Mouse (Mus musculus) activated CD4-positive, CD25-positive, alpha-beta regulatory T cell, adult 4 months (primary cell): ENCODE data around the gene Gm17018. TPM values are rescaled to one million over a fixed set of nuclear protein-coding genes. Genes with fewer than 3 reads are reported as not detected.

Experiments used
- ATAC-seq: one replicate; pipeline ENCODE4 v1.8.0; 2017
- polyA plus RNA-seq, 2 experiments: library from polyadenylated mRNA; unstranded; fragments of 100-300 nt; shearing (Covaris generic); gene quantifications; one replicate each; pipeline ENCODE4 v1.2.1; 2017

Gene Gm17018
- polyA plus RNA-seq, 2 experiments from 2014 or later: 65.5 to 69.1 TPM

DNA sequence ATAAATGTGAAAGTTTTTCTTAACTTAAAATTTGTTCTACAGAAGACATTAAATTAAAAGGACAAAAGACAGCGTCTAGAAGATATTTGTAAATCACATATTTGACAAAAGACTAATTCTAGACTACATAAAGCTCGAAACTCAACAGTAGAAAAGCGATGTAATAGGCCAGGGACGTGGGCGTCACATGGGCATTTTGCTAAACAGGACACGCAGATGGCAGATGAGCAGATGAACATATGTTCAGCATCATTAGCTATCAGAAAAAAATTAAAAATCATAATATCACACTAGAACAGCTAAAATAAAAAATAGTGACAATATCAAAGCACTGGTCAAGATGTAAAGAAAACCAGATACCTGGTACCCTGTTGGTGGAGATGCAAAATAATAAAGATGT, 29.3 kb downstream of the Gm17018 start:
- no peak for ATAC-seq

DNA sequence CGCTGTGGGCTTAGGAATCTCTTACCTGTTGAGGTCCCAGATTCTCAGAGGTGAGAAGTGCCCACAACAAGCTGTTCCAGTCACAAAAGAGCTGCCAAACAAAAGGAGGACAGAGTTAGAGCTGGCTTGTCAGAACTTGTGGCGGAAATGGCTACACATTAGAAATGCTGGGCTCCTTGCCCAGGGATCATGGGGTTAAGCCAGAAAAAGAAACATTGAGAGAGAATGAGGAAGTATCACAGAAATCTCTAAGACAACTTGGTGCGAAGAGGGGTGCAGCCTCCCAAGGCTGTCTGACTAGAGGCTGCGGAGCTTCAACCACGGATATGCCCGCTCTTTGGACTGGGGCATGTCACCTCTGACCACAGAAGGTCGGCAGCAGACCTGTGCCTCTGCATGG, 31.3 kb downstream of the Gm17018 start:
- ATAC-seq: no peak

DNA sequence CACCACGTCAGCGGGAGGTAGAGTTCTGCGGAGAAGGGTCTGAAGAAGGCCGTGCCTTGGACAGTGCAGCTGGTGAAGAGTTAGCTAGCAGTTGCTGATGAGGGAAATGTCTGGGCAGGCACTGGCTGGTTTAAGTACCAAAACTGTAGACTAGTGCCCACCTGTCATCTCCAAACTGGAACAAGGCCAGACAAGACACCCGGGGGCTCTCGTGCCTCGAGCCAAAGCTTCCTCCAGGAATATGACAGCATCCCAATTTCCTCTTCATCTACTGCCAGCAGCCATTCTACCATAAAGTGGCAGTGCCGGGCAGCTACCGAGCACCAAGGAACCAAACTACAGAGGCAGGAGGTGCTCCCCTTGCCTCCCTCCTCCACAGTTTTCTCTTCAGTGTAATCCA, 32.5 kb downstream of the Gm17018 start:
- ATAC-seq: no peak

DNA sequence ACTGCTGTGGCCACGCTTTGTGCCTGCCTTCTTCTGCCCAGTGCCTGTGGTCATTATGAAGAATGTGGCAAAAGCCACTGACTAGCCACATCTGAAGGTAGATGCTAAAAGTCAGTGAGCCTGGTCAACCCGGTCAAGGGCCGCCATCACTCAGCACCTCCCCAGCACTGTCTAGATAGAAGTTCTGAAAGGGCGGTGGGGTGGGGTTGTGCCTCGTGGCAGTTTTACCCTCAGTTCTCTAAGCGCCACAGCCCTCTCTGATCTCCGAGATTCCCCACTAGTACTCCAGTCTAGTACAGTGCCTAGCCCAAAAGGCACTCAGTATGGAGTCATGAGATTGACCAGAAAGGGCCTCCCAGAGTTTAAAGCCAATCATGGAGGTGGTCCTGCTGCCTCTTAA, 33.7 kb downstream of the Gm17018 start:
- no peak for ATAC-seq

DNA sequence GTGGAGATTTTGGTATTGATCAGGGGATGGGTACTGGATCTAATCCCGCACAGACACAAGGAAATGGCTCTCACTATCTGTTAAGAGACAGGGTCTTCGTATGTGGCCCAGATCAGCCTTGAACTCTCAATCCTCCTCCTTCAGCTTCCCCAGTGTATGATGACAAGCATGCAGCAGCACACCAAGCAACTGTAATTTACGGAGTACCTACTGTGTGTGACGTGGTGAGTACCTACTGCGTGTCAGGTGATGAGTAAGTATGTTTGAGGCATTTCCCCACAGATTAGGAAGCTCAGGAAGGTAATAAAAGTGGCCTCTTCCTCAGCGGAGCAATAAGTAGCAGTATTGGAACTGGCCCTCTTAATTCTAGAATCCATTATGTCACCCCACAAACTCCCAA, 35.1 kb downstream of the Gm17018 start:
- no peak for ATAC-seq

DNA sequence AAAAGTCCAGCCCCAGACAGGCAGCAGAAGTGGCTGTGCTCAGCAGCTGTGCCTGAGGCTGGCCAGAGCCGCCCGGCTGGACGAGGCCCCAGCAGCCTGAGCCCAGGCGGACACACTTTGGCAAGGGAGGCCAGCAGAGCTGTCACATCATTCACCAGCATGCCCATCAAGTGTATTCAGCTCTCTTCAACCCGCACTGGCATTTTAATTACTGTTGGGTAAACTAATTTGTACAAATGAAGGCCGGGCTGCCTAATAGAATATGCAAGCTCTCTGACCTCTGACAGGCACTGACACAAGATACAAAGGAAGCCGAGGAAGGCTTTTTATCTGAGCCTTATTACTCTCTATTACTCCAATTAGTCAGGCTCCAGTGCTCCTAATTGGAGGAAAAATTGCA, 35.6 kb downstream of the Gm17018 start:
- no peak for ATAC-seq

DNA sequence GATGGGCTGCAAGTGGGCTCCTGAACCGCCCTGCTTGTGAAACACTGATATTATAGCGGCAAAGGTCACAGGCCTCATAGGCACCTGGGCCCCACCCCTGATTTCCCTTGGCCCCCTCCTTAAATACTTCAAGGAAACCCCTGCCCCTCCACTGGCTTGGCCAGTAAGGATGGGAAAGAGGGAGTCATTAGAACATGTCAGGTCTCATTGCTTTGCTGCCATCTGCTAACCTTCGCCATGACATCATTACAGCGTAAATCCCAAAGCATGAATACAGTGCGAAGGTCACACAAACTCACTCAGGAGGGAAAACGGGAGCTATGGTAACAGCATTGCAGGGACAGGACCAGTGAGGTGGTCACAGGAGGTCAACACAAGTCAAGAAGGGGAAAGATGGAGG, 36.0 kb downstream of the Gm17018 start:
- no peak for ATAC-seq

DNA sequence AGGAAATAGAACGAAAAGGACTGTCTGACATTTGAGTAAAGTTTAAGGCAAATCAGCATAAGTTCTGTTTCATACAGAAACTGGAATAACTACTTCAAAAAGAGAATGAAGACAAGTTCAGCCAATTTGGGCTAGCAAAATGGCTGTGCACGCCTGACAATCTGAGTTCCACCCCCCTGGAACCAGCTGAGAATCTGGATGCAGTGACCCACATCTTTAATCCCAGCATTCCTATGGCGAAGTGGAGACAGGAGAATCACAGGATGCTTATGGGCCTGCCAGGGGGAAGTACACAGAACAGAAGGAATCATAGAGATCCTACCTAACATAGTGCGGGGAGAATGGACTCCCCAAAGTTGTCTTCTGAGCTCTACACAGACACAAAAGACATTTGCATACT, 36.7 kb downstream of the Gm17018 start:
- no peak for ATAC-seq

DNA sequence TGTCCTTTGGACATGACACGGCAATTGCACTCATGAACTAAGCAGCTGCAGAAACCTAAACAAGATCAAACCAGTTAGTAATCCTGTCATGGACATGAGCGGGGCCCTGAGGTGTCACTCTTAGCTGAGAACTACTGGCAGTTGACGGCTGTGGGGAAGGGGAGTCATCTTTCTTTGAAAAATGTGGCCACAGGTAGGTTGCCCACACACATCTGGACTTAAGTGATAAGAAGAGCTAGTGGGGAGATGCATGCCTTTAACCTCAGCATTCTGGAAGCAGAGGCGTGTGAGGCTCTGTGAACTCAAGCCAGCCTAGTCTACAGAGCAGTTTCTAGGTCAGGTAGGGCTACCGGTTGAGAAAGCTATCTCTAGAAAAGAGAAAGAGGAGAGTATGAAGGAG, 42.2 kb downstream of the Gm17018 start:
- ATAC-seq: no peak

DNA sequence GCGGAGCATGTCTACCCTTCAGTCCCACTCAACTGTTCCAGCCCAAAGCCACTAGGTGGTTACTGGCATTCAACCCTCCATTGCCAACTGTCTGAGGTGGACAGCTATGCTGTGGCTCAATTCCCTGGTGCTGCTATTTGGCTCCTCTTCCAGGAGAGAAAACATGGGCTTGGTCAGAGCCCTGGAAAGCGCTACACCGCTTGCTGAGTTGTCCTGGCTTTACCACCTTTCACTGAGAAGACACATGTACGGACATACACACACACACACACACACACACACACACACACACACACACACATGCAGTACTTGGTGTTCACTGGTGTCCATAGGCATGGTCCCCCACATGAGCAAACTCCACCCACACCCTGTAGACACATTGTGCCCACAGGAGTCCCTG, 46.3 kb downstream of the Gm17018 start:
- ATAC-seq: no peak

DNA sequence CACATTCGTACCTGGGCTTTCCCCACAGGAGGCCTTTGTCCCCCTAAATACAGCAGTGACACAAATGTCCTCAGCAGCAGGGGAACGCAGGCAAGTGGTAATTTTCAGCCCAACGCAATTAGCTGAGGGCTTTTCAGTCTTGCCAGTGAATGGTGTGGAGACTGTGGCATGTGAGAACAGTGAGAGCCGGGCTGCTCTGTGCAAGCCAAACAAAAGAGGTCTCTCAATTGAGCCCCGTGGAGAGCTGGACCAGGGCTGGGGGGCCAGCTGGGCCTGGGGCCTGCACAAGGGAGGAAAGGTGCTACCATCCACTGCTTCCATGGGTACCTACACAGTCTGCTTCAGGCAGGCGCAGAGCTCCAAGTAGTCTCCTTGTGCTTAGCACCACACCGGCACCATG, 47.1 kb downstream of the Gm17018 start:
- no peak for ATAC-seq

DNA sequence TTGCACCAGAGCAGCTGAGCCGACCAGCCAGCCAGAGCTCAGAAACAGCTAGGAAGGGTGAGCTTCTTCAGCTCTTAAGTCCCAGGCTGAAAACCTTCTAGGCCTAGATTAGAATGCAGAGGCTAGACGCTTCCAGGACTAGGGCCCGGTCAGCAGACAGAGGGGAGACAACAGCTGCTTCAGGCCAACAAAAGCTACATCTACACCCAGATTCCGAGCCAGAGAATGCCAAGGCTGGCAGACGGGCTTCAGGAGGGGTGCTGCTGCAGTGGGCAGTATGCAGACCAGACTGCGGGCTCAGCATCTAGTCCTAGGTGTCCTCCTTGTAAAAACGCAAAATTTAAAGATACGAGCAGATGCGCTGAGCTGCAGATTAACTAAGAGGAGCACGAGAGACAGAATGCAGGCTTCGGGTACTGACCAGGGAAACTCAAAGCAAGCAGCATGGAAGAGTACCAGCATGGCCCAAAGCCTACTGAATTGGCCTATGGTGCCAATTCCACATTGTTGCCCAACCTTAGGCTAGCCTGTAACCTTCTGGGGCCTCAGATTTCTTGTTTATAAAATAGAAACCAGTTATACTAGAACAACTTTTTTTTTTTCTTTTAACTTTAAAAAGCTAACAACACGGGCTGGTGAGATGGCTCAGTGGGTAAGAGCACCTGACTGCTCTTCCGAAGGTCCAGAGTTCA, 48.4 kb downstream of the Gm17018 start:
- no peak for ATAC-seq

DNA sequence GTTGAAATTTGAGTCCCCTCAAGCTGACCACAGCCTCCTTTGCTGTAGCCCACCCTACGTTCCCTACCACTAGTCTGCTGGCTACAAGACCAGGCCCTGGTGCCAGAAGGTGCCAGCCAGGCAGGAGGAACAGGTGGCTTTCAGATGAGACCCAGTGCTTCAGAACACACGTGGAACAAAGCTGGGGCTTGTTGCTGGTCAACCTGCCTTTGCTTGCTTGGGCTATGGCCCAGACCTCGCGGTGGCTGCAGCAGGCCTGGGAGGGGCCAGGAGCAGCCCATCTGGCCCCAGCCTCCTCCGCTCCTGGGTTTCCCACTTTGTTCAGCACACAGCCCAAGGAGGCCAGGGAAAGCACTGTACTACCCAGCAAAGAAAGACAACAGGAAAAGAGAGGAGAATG, 50.4 kb downstream of the Gm17018 start:
- no peak for ATAC-seq

DNA sequence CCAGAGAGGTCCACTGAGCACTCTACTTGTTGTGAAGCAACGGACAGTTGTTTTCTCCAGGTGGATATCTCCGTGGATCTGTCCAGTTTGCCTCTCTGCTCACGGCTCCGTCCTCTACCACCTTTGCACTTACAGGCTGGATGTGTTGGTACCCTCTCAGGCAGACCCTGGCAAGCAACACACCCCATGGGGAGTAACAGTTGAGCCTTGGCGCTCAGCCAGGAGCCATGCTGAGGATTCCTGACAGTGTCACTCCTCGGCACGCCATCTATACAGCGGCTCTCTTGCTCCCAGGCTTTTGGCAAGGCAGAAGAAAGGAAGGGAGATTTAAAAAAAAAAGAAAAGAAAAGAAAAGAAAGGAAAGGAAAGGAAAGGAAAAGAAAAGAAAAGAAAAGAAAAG, 54.0 kb downstream of the Gm17018 start:
- ATAC-seq: no peak

DNA sequence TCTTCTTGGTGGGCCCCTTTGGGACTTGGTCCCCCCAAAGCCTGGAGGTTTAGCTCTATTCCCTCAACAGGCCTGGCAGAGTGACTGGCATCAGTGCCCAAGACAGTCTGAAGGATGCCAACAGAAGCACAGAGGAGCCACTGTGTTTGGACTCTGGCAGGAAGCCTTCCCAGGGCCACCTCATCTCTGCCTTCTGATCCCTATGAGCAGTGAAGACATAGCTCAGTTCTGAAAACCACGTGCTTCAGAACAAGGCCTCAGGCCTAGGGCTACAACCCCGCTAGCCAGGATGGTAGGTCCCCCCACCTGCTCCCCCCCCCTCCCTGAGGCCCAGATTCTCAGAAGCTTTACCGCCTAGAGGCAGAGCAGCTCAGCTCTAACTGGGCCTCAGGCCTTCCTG, 54.5 kb downstream of the Gm17018 start:
- ATAC-seq: no peak

DNA sequence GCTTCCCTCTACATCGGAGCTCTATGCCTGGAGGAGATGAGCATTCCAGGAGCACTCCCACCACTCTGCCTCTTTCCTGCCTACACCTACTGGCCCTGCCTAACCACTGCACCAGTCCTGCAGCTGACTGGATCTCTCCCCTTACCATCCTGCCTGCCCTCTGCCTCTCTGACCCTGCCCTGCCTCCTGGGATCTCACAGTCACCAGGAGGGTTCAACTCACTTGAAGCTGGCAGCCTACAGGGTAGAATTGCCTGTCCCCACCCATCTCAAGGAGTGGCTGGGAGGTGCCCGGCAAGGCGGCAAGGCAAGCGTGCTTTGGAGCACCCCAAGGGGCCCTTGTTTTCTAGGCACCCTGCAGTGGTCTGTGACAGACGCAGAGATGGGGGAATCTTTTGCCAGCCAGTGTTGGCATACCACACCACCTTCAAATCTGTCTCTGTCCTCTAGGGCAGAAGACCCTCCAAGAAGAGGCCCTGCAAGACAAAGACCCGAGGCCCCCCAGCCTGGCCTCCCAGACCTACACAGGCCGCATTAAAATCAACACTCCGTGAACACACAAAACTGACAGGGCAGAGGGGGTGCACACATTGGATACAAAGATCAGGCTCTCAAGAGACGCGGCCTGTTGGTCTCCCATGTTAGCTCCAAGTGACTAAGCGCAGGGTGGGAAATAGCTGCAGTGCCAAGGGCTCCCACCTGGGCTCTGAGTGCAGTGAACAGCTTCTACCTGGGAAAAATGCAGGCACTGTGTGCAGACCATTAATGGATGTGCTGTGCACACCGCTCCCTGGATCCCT, 55.2 kb downstream of the Gm17018 start:
- no peak for ATAC-seq

DNA sequence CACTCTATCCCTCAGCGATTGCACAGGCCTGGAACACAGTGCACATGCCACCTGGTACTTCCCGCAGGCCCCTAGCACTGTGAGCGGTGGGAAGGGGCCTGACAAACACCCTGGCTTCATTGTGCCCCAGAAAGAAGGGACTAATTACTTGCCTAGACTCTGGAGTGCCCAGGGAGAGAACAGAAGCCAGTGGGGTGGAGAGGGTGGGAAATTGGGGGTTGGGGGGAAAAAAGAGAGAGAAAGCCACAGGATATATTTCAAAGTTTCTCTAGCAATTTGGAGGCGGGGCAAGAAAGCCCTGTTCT, 55.8 kb downstream of the Gm17018 start:
- ATAC-seq: no peak

DNA sequence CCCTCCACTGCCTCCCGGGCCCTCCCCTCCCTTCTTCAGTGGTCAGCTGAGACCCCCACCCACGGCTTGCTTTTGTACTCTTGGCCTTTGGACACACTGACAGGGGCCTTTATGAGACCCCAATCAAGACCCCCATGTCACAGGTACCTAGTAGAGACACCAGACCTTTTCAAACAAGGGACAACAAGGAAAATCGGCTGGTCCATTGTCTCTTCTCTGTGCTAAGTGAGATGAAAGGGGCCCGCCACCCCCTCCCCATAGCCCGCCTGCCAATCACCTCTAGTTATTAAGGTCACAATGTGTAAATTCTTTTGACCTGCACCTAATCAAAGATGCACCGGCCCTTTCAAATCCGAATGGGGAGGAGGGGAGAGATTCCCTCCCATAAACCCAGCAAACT, 56.3 kb downstream of the Gm17018 start:
- ATAC-seq: no peak

DNA sequence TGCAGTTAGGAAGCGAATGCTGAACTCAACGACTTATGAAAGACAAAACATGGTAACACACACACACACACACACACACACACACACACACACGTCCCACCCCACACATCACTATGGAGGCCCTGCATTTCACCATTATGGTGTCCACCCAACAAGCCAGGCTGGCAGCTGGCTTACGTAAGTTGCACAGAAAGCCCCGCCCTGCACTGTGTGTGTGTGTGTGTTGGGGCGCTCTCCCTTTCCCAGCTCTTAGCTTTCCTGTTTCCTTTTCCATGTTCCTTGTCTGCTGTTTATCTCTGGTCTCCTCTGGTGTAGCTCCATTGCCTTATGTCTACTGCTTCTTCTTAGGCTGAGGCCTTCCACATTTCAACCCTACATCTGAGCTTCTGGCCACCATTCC, 57.8 kb downstream of the Gm17018 start:
- ATAC-seq: no peak

DNA sequence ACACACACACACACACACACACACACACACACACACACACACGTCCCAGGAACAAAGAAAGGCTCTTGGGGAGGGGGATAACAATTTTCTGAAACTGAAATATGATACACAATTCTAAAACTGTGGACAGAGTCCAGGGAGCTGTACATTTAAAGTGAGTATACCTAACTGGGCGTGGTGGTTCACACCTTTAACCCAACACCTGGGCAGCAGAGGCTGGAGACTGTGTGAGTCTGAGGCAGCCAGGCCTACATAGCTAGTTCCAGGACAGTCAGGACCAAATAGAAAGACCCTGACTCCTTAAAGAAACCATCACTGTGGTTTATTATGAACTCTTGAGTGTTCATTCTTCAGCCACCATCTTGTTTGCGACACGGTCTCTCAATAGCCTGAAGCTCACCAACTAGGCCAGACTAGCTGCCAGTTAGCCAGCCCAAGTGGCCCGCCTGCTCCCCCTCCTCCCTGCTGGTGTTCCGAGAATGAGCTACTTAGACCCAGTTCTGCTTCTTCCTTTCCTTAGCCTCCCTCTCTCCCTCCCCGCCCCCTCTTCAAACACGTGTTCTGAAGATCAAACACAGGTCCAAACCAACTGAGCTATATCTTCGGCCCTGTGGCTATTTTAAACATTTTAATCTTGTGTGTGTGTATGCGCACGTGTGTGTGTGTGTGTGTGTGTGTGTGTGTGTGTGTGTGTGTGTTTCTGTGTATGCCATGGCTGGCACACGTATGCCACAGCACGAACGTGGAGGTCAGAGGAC, 59.5 kb downstream of the Gm17018 start:
- ATAC-seq: no peak

DNA sequence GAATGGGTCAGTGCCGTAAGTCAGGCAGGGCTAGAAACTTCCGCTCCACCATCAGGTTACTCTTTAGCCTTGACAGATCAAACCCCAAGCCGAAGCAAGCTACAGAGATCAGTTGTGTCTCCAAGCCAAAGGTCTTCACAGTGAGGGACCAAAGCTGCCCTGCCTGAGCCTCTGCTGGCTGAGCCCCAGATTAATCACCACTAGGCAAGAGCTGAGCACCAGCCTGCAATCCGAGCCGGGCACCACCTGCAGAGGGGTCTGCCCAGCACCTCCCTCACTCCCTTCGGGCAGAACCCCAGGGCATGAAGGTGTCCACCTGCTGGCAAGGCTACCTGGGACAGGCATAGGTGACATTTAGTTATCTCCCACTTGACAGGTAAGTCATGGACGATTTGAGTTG, 60.6 kb downstream of the Gm17018 start:
- ATAC-seq: no peak

DNA sequence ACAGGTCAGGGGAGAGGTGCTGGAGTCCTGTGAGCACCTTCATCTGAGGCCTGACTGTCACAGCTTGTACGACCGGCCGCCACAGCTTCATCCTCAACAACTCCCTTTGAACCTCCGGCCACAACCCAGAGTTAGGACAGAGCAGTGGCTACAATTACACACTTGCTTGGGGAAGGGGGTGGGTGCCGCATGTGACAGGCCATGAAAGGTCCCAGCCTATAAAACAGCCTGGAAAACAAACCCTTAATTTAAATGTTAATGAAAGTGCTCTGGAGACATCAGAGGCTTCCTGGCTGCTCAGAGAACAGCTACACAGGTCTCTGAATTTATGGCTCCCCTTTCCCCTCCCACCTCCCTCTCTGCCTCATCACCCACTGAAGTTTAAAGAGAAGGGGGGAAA, 61.7 kb downstream of the Gm17018 start:
- ATAC-seq: no peak

DNA sequence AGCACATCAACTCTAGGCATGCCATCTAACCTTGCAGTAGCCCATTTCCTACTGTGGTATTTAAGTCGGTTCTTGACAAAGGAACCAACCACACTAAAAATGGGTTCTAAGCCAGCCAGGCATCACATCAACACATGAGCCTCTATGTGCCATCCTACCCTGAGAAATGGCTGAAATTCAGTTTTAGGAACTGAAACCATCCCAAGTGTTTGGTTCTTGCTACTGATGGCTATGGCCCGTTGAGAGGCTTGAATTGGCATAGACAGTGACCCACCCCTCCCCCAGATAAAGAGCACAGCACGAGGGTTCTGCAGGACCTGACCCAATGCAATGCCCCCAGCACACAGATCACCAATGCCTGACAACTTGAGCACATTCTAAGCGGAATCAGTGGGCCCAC, 63.3 kb downstream of the Gm17018 start:
- ATAC-seq: no peak

DNA sequence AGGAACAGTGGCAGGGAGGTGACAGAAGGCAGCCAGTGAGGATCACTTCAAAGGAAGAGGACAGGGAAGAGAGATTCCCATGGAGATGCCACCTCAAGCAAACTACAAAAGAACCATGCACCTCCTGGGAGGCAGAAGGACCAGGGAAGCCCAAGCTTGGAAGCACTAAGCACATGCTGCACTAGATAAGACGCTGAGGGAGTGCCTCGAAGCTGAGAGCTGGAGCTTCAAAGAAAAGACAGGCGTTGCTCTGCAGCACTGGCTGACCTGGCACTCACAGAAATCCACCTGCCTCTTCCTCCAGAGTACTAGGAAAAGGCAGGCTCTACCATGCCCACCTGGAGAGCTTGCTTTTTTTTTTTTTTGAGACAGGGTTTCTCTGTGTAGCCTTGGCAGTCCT, 66.6 kb downstream of the Gm17018 start:
- ATAC-seq: no peak
